8 mouse cellular contexts compared by ENCODE assay signal in the genomic region with DNA sequence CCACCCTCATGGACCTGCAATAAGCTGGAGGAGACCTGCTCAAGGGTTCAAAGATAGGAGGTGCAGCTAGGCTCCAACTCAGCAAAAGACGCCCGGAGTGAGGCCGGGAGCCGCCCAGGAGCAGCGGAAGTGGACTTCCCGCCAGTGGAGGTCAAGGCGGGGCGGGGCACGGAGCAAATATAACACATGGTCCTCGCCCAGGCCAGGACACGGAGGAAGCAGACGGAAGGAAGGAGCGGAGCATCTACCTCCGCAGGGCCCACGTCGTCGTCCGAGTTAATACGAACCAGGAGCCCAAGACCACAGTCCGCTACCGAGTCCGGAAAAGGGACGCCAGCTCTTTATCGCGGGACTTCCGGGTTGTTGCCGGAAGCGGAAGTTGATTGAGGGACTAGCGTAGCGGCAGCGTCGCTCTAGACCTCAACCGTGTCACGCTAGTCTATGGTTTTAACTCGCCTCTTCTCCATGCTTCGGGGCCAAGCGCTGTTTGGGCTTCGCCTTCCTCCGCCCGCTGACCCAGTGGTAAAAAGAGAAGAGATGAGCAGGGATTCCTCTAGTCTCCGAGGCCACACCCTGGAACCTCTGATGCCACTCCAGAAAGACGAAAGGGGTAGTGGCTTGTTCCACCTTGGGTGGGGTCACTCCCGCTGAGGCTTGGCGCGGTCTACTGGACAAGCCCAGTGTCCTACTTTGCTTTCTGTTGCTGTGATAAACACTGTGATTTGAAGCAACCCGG. TPM values are rescaled to one million over a fixed set of nuclear protein-coding genes. Genes with fewer than 3 reads are reported as not detected.
DNase-seq lines count a peak whose midpoint lies in the region; ATAC-seq and TF ChIP-seq lines count a peak whose summit lies in the region.

No protein-coding gene starts in this region.

- peak overlapping the region; percentile 51 for H3K4me2 ChIP-seq in embryonic facial prominence, embryonic 15.5 days (replicated peaks)
- H3K4me2 ChIP-seq in limb, embryonic 14.5 days (replicated peaks; ENCODE audit: low read depth, low read length, severe bottlenecking) = peak overlapping the region; percentile 88
- H3K4me2 ChIP-seq in midbrain, postnatal 0 days (ENCODE audit: low read depth, low read length, poor library complexity, severe bottlenecking) = peak overlapping the region; percentile 83

- H3K4me3 ChIP-seq in bone marrow, adult 2 months (replicated peaks; ENCODE audit: control insufficient read depth, low read depth, low read length) = peak overlapping the region; percentile 96
- peak overlapping the region; percentile 76 for H3K4me3 ChIP-seq in embryonic facial prominence, embryonic 15.5 days (replicated peaks)
- H3K4me3 ChIP-seq in limb, embryonic 14.5 days (replicated peaks; ENCODE audit: low read length) = peak overlapping the region; percentile 61
- H3K4me3 ChIP-seq in midbrain, postnatal 0 days (ENCODE audit: low read depth, low read length) = peak overlapping the region; percentile 89

- no peaks in the 10 kb centered on the region for H3K9me3 ChIP-seq in embryonic facial prominence, embryonic 15.5 days (replicated peaks)
- H3K9me3 ChIP-seq in limb, embryonic 14.5 days (ENCODE audit: control insufficient read depth, low read length) = no peaks in the 10 kb centered on the region
- no peaks in the 10 kb centered on the region for H3K9me3 ChIP-seq in midbrain, postnatal 0 days (ENCODE audit: low read length)

- H3K27ac ChIP-seq in bone marrow, adult 2 months (ENCODE audit: control insufficient read depth, insufficient read depth, low read depth, low read length, poor library complexity) = peak overlapping the region; percentile 95
- H3K27ac ChIP-seq in embryonic facial prominence, embryonic 15.5 days (replicated peaks) = peak overlapping the region; percentile 93
- peak overlapping the region; percentile 85 for H3K27ac ChIP-seq in limb, embryonic 14.5 days (replicated peaks; ENCODE audit: low read depth, low read length)
- peak overlapping the region; percentile 86 for H3K27ac ChIP-seq in midbrain, postnatal 0 days (ENCODE audit: low read depth, low read length)

- ATAC-seq in embryonic facial prominence, embryonic 15.5 days (ENCODE audit: insufficient number of reproducible peaks, low FRiP score, low TSS enrichment, low read depth) = peak; percentile 93
- peak; percentile 94 for ATAC-seq in limb, embryonic 14.5 days (ENCODE audit: low FRiP score, low read depth)
- ATAC-seq in midbrain, postnatal 0 days (ENCODE audit: low FRiP score) = peak; percentile 93

- peak; percentile 61; the same call in 1 of the 2 replicates for TF ChIP-seq POLR2A in bone marrow, adult 2 months (IDR thresholded peaks at IDR 0.05; ENCODE audit: borderline replicate concordance, control insufficient read depth, low read depth, low read length)
- TF ChIP-seq POLR2A in limb, embryonic 14.5 days (IDR thresholded peaks at IDR 0.05; ENCODE audit: borderline replicate concordance, extremely low read depth, insufficient read depth, insufficient read length) = peak; percentile 58; the same call in 1 of the 2 replicates

- TF ChIP-seq CTCF in bone marrow, adult 2 months (IDR thresholded peaks at IDR 0.05; ENCODE audit: control insufficient read depth, insufficient read depth, low read length) = no peak
- no peak for TF ChIP-seq CTCF in midbrain, postnatal 0 days (IDR thresholded peaks at IDR 0.05)

- no peaks in the 10 kb centered on the region for H3K4me1 ChIP-seq in bone marrow, adult 2 months (ENCODE audit: control insufficient read depth, insufficient read depth, low read length)
- H3K4me1 ChIP-seq in embryonic facial prominence, embryonic 15.5 days = peaks cover 12% of the 10 kb centered on the region; the same call in 1 of the 2 replicates
- H3K4me1 ChIP-seq in limb, embryonic 14.5 days (ENCODE audit: control insufficient read depth, insufficient read depth, low read length) = peaks cover 12% of the 10 kb centered on the region
- H3K4me1 ChIP-seq in midbrain, postnatal 0 days (ENCODE audit: insufficient read depth, low read length) = no peaks in the 10 kb centered on the region

- peak; percentile 96 for DNase-seq in 416B (ENCODE audit: low read depth)
- peak; percentile 91 for DNase-seq in heart, adult 8-10 months (ENCODE audit: low spot score)
- peak; percentile 90 for DNase-seq in kidney, adult 9 months
- DNase-seq in limb, embryonic 14.5 days (ENCODE audit: low spot score) = peak; percentile 95
- DNase-seq in midbrain, postnatal 0 days (ENCODE audit: low spot score) = peak; percentile 97
- peak; percentile 65 to 74 for DNase-seq in spleen, postnatal 14 days (ENCODE audit: low spot score in 2 of 2)

- under 1% methylated on average over 46 of the region's 46 CpGs for WGBS in bone marrow, adult 2 months
- 1% methylated on average over 46 of the region's 46 CpGs for WGBS in embryonic facial prominence, embryonic 15.5 days
- WGBS in limb, embryonic 14.5 days = under 1% methylated on average over 46 of the region's 46 CpGs
- WGBS in midbrain, postnatal 0 days = 1% methylated on average over 46 of the region's 46 CpGs

- peak overlapping the region; percentile 68 for H3K9ac ChIP-seq in embryonic facial prominence, embryonic 15.5 days
- H3K9ac ChIP-seq in limb, embryonic 14.5 days (ENCODE audit: low read depth, low read length, severe bottlenecking) = peak overlapping the region; percentile 69
- H3K9ac ChIP-seq in midbrain, postnatal 0 days (replicated peaks; ENCODE audit: low read length, poor library complexity, severe bottlenecking) = peak overlapping the region; percentile 70

- no peaks in the 10 kb centered on the region for H3K27me3 ChIP-seq in embryonic facial prominence, embryonic 15.5 days
- no peaks in the 10 kb centered on the region for H3K27me3 ChIP-seq in limb, embryonic 14.5 days (ENCODE audit: control insufficient read depth, insufficient read depth, low read length)
- H3K27me3 ChIP-seq in midbrain, postnatal 0 days (ENCODE audit: insufficient read depth, low read length) = no peaks in the 10 kb centered on the region

- H3K36me3 ChIP-seq in embryonic facial prominence, embryonic 15.5 days = no peaks in the 10 kb centered on the region
- H3K36me3 ChIP-seq in limb, embryonic 14.5 days (ENCODE audit: control insufficient read depth, insufficient read depth, low read length) = no peaks in the 10 kb centered on the region
- no peaks in the 10 kb centered on the region for H3K36me3 ChIP-seq in midbrain, postnatal 0 days (ENCODE audit: insufficient read depth, low read length)

RNA-seq across cellular contexts. Expression of a gene that starts 21.4 kb away (rescaled TPM):
- polyA plus RNA-seq in bone marrow, adult 2 months (2011; ENCODE audit: insufficient read depth, insufficient read length, low replicate concordance, missing spikeins) = not detected in 2 replicates
- not detected in 2 replicates for polyA plus RNA-seq in embryonic facial prominence, embryonic 15.5 days (2015; fragmentation: Nextera tagmentation; extraction: Ambion mirVana)
- total RNA-seq in heart, adult 8-10 months (2022) = not detected
- not detected in 2 replicates for polyA plus RNA-seq in limb, embryonic 14.5 days (2012; rRNA removed)
- polyA plus RNA-seq in limb, embryonic 14.5 days (2014; fragmentation: Nextera tagmentation; extraction: Ambion mirVana) = not detected in 2 replicates
- total RNA-seq in midbrain, postnatal 0 days (2014; rRNA removed) = not detected in 2 replicates
- polyA plus RNA-seq in midbrain, postnatal 0 days (2015; fragmentation: Nextera tagmentation; extraction: Ambion mirVana) = not detected in 2 replicates

RNA-seq across cellular contexts. Expression of a gene that starts 30.7 kb away (rescaled TPM):
- polyA plus RNA-seq in bone marrow, adult 2 months (2011; ENCODE audit: insufficient read depth, insufficient read length, low replicate concordance, missing spikeins) = 86.6 and 133 TPM in 2 replicates
- polyA plus RNA-seq in embryonic facial prominence, embryonic 15.5 days (2015; fragmentation: Nextera tagmentation; extraction: Ambion mirVana) = 672 and 685 TPM in 2 replicates
- 100 to 1,000 TPM; 121 to 145 (median 138) TPM for total RNA-seq in heart, adult 8-10 months (2022)
- 300 and 342 TPM in 2 replicates for polyA plus RNA-seq in limb, embryonic 14.5 days (2012; rRNA removed)
- 720 and 741 TPM in 2 replicates for polyA plus RNA-seq in limb, embryonic 14.5 days (2014; fragmentation: Nextera tagmentation; extraction: Ambion mirVana)
- 583 and 680 TPM in 2 replicates for total RNA-seq in midbrain, postnatal 0 days (2014; rRNA removed)
- 1,182 and 1,189 TPM in 2 replicates for polyA plus RNA-seq in midbrain, postnatal 0 days (2015; fragmentation: Nextera tagmentation; extraction: Ambion mirVana)

RNA-seq across cellular contexts. Expression of a gene that starts 42.1 kb away (rescaled TPM):
- not detected in 2 replicates for polyA plus RNA-seq in bone marrow, adult 2 months (2011; ENCODE audit: insufficient read depth, insufficient read length, low replicate concordance, missing spikeins)
- polyA plus RNA-seq in embryonic facial prominence, embryonic 15.5 days (2015; fragmentation: Nextera tagmentation; extraction: Ambion mirVana) = not detected in 2 replicates
- total RNA-seq in heart, adult 8-10 months (2022) = not detected
- polyA plus RNA-seq in limb, embryonic 14.5 days (2012; rRNA removed) = 0.29 and 0.55 TPM in 2 replicates
- 0.28 TPM in 1 of 2 replicates, not detected in the other for polyA plus RNA-seq in limb, embryonic 14.5 days (2014; fragmentation: Nextera tagmentation; extraction: Ambion mirVana)
- not detected in 2 replicates for total RNA-seq in midbrain, postnatal 0 days (2014; rRNA removed)
- polyA plus RNA-seq in midbrain, postnatal 0 days (2015; fragmentation: Nextera tagmentation; extraction: Ambion mirVana) = not detected in 2 replicates

Comparison
In these comparisons a context has a peak if more than half of its experiments do, and no peak if none do; other contexts are left out.
1. Peak in every context shown above with its lines: DNase-seq, ATAC-seq, H3K4me3 ChIP-seq and H3K27ac ChIP-seq.